Mouse (Mus musculus) retina, postnatal 1 day (tissue): ENCODE data around the gene Ctdsp1.
A peak's percentile ranks its signal among the peaks of the same experiment; 100 is the strongest.

ENCODE experiments used
- DNase-seq: peaks from one replicate; pipeline ENCODE4 v3.0.0-alpha.2; 2012

Ctdsp1 gene

GRCm38 (mm10) chr1:74397919-74398451 is 6.7 kb downstream of the Ctdsp1 start:
- DNase-seq, result peak; percentile 84

- no peak for DNase-seq
Observed at GRCm38 (mm10) chr1:74400531-74400930, 9.2 kb downstream of the Ctdsp1 start.

- DNase-seq, result no peak
Observed at GRCm38 (mm10) chr1:74401015-74401702, 9.8 kb downstream of the Ctdsp1 start.

- DNase-seq, result no peak
Observed at GRCm38 (mm10) chr1:74404206-74404605, 12.9 kb downstream of the Ctdsp1 start.

- no peak for DNase-seq
Observed at GRCm38 (mm10) chr1:74408589-74409504, 17.5 kb downstream of the Ctdsp1 start, which contains the start of gene Vil1. TSS of gene Vil1 (plus strand) at chr1:74409376.

- no peak for DNase-seq
Observed at GRCm38 (mm10) chr1:74411753-74412325, 20.5 kb downstream of the Ctdsp1 start.

- no peak for DNase-seq
Observed at GRCm38 (mm10) chr1:74412711-74413110, 21.4 kb downstream of the Ctdsp1 start.

- peak; percentile 29 for DNase-seq
Observed at GRCm38 (mm10) chr1:74415143-74415542, 23.8 kb downstream of the Ctdsp1 start.

GRCm38 (mm10) chr1:74418747-74419439 is 27.6 kb downstream of the Ctdsp1 start:
- peak; percentile 85 for DNase-seq

GRCm38 (mm10) chr1:74419440-74419794 is 28.1 kb downstream of the Ctdsp1 start:
- DNase-seq, result no peak

GRCm38 (mm10) chr1:74423147-74423546 is 31.8 kb downstream of the Ctdsp1 start:
- no peak for DNase-seq

- DNase-seq, result no peak
Observed at GRCm38 (mm10) chr1:74425845-74426244, 34.5 kb downstream of the Ctdsp1 start.

- no peak for DNase-seq
Observed at GRCm38 (mm10) chr1:74433220-74433619, 41.9 kb downstream of the Ctdsp1 start.

GRCm38 (mm10) chr1:74434596-74434995 is 43.3 kb downstream of the Ctdsp1 start:
- DNase-seq, result no peak

GRCm38 (mm10) chr1:74435563-74435962 is 44.3 kb downstream of the Ctdsp1 start:
- no peak for DNase-seq

- peak; percentile 29 for DNase-seq
Observed at GRCm38 (mm10) chr1:74437702-74438427, 46.6 kb downstream of the Ctdsp1 start.

GRCm38 (mm10) chr1:74439166-74439876 is 48.0 kb downstream of the Ctdsp1 start:
- DNase-seq, result no peak

- DNase-seq, result no peak
Observed at GRCm38 (mm10) chr1:74444538-74444937, 53.2 kb downstream of the Ctdsp1 start.
